Mouse (Mus musculus) neural tube, embryonic 14.5 days (tissue): Measurements from ENCODE around the gene Rabgap1l. TPM values are rescaled to one million over a fixed set of nuclear protein-coding genes. Genes with fewer than 3 reads are reported as not detected.

Experiments used
- ATAC-seq: fragments of 200-750 bp; cut with Nextera tagmentation; 2 replicates; pipeline ENCODE4 v1.8.0; 2017; ENCODE audit warnings: low read depth, mild to moderate bottlenecking, moderate TSS enrichment, moderate library complexity
- H3K27ac ChIP-seq: fragments of 300-500 bp; sonication (generic); 2 replicates; pipeline ENCODE4 v1.5.1; 2014; ENCODE audit warnings: low read depth, mild to moderate bottlenecking, control low read depth, low read length, moderate library complexity, mixed read lengths
- H3K27me3 ChIP-seq: fragments of 300-500 bp; sonication (generic); 2 replicates; pipeline ENCODE4 v1.6.1; 2014; ENCODE audit warnings: low read length; ENCODE audit not compliant: control insufficient read depth, insufficient read depth
- H3K36me3 ChIP-seq: fragments of 300-500 bp; sonication (generic); 2 replicates; pipeline ENCODE4 v1.6.1; 2014; ENCODE audit warnings: low read length, mixed read lengths; ENCODE audit not compliant: control insufficient read depth, insufficient read depth
- H3K4me1 ChIP-seq: fragments of 300-500 bp; sonication (generic); 2 replicates; pipeline ENCODE4 v1.6.1; 2014; ENCODE audit warnings: low read length; ENCODE audit not compliant: control insufficient read depth, insufficient read depth
- H3K4me2 ChIP-seq: fragments of 300-500 bp; sonication (generic); 2 replicates; pipeline ENCODE4 v1.6.1; 2014; ENCODE audit warnings: mild to moderate bottlenecking, low read depth, low read length, control low read depth
- H3K4me3 ChIP-seq: fragments of 300-500 bp; sonication (generic); 2 replicates; pipeline ENCODE4 v1.5.1; 2014; ENCODE audit warnings: low read depth, low read length, control low read depth, mixed read lengths
- H3K9ac ChIP-seq: fragments of 300-500 bp; sonication (generic); replicated peaks from 2 replicates; pipeline ENCODE4 v1.6.1; 2014; ENCODE audit warnings: low read depth, mild to moderate bottlenecking, control low read depth, low read length, mixed read lengths
- H3K9me3 ChIP-seq: fragments of 300-500 bp; sonication (generic); 2 replicates; pipeline ENCODE4 v1.6.1; 2016; ENCODE audit warnings: low read length; ENCODE audit not compliant: control insufficient read depth
- WGBS: fragments of 180-500 bp; shearing (Covaris S2); extraction: QIAGEN DNeasy Blood & Tissue Kit; methylation state at CpG from one replicate; pipeline ENCODE4 v1.1.7; 2014; 5-methylcytosine and 5-hydroxymethylcytosine counted together
- polyA plus RNA-seq: library from polyadenylated mRNA; unstranded; fragments of >200 nt; fragmentation: Nextera tagmentation; extraction: Ambion mirVana; gene quantifications from 2 replicates; pipeline ENCODE4 v1.2.1, GENCODE M21; 2014

The Rabgap1l gene
- polyA plus RNA-seq, 1 experiment from 2014 or later, result 61.3 TPM

GRCm38 (mm10) chr1:160211597-160212122 lies 581.4 kb downstream of the Rabgap1l start:
- H3K9ac ChIP-seq, result peak overlapping the region; percentile 90
- 2% methylated on average over 8 of the region's 8 CpGs for WGBS
- H3K9me3 ChIP-seq, result no peaks in the 10 kb centered on the region
- peaks cover 18% of the 10 kb centered on the region for H3K4me1 ChIP-seq
- peak overlapping the region; percentile 84 for H3K4me3 ChIP-seq
- H3K36me3 ChIP-seq, result peaks cover 11% of the 10 kb centered on the region
- no peak for ATAC-seq
- H3K4me2 ChIP-seq, result peak overlapping the region; percentile 87
- H3K27me3 ChIP-seq, result no peaks in the 10 kb centered on the region
- peak overlapping the region; percentile 100; the same call in 1 of the 2 replicates for H3K27ac ChIP-seq

DNA sequence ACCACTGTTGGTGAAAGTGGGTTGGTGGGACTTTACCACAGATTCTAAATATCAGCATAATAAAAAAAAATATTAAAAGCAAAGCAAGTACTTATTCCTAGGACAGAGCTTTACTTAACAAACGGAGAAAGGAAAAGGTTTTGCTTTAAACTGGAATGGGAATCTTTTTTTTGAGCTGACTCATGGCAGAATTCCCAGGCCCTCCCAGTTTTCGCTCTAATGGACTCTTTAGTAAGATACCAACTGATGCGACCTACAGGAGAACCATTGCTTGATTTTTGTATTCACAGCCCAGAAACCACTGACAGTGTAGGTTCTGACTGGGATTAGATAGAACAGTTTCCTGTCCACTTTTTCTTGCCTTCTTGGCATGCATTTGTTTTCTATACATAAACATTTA lies 582.4 kb downstream of the Rabgap1l start:
- Histone ChIP-seq H3K27me3 (no peaks in the 10 kb centered on the region), H3K27ac (no peak overlapping the region), H3K9ac (no peak overlapping the region; the same call in 1 of the 2 replicates), H3K9me3 (no peaks in the 10 kb centered on the region), H3K4me2 (peak overlapping the region; percentile 87), H3K4me1 (peaks cover 18% of the 10 kb centered on the region), H3K4me3 (peak overlapping the region; percentile 84; the same call in 1 of the 2 replicates), H3K36me3 (peaks cover 20% of the 10 kb centered on the region)
- WGBS, result 62% methylated on average over 3 of the region's 3 CpGs
- ATAC-seq, result no peak

DNA sequence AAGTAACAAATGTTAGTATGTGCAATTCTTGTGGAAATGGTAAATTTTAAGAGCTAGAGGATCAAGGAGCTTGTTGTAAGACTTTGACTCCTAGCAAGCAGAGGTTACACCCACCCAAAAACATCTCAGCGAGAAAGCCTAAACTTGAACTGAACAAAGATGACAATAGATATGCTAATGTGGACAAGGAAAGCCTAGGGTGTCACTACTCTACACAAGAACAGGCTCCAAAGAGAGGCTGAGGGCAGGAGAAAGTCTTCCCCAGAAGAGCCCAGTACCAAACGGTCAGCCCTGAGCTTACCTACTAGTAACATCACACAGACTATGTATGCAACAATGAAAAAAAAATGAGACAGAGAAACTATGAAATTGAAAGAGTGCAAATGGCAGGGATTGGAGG lies 583.2 kb downstream of the Rabgap1l start:
- Histone ChIP-seq H3K4me2 (no peak overlapping the region), H3K27ac (no peak overlapping the region), H3K36me3 (peaks cover 26% of the 10 kb centered on the region), H3K4me1 (peaks cover 18% of the 10 kb centered on the region), H3K4me3 (no peak overlapping the region), H3K27me3 (no peaks in the 10 kb centered on the region), H3K9ac (no peak overlapping the region), H3K9me3 (no peaks in the 10 kb centered on the region)
- 32% methylated on average over 2 of the region's 2 CpGs for WGBS
- ATAC-seq, result no peak

DNA sequence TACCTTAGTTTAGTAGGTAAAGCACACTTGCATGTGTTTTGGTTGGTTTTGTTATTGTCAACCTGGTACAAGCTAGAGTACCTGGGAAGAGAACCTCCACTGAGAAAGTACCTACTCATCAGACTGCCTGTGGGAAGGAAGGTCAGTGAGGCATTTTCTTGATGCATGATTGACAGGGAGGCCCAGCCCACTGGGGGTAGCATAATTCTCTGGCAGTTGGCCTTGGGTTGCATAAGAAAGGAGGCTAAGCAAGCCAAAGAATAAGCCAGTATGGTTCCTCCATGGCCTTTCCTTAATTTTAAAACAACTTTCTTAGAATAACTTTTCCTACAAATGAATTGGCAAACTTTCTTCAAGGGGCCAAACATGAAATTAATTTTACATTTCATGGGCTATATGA lies 587.5 kb downstream of the Rabgap1l start:
- H3K36me3 ChIP-seq, result peaks cover 53% of the 10 kb centered on the region
- H3K27me3 ChIP-seq, result no peaks in the 10 kb centered on the region
- no peak overlapping the region for H3K4me3 ChIP-seq
- H3K4me1 ChIP-seq, result peaks cover under 1% of the 10 kb centered on the region; the same call in 1 of the 2 replicates
- H3K4me2 ChIP-seq, result no peak overlapping the region
- no peak for ATAC-seq
- no peaks in the 10 kb centered on the region for H3K9me3 ChIP-seq
- no peak overlapping the region for H3K9ac ChIP-seq
- no peak overlapping the region for H3K27ac ChIP-seq

- H3K9ac ChIP-seq, result peak overlapping the region; percentile 84
- H3K4me2 ChIP-seq, result peak overlapping the region; percentile 72
- H3K4me1 ChIP-seq, result 0 out of 2 replicates have a peak, but pooled peaks cover 2% of the 10 kb centered on the region
- H3K36me3 ChIP-seq, result peaks cover 9% of the 10 kb centered on the region
- no peaks in the 10 kb centered on the region for H3K9me3 ChIP-seq
- peak overlapping the region; percentile 66; the same call in 1 of the 2 replicates for H3K27ac ChIP-seq
- under 1% methylated on average over 13 of the region's 13 CpGs for WGBS
- H3K4me3 ChIP-seq, result peak overlapping the region; percentile 64
- no peak; the same call in 1 of the 2 replicates for ATAC-seq
- H3K27me3 ChIP-seq, result no peaks in the 10 kb centered on the region
Observed at GRCm38 (mm10) chr1:160195337-160195663, 597.7 kb downstream of the Rabgap1l start.

DNA sequence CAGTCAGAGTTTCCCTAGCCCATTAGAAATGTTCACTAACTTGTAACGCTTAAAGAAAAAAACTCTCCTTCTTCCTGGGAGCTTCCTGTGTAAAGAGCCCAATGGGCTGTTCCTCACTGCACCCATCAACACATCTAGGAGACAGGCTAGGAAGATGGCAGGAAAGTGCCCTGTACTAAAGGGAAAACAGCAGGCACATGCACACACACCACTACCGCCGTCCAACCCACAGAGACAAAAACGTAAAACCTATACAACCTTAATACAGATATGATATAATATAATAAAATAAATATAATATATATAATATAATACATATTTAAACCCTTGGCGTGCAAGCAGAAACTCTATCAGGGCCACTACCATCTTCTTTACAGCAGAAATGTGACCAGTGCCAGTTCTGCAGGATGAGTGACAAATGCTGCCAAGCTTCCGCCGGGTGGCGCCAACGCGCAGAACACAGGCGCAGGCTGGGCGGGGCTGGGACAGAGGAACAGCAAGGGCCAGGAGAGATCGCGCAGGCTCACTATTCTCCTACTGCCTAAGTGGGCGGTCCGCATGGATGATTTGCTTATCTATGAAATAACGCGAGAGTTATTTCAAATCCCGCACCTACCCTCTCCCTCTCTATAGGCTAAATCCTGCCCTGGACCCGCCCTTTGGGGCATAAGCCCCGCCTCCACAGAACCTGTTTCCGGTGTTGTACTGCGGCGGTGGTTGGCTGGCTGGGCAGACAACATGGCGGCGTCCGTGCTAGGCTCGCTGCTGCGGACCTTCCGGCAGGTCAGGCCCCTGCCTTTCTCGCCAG lies 598.3 kb downstream of the Rabgap1l start, which contains the start of gene Mrps14:
TSS of gene Mrps14 (plus strand) at position 687 of the 808 bp plus-strand sequence.
- Histone ChIP-seq H3K4me3 (peak within 1 kb of the TSS; percentile 64), H3K27me3 (no peaks in the 10 kb centered on the region), H3K36me3 (peaks cover 5% of the 10 kb centered on the region), H3K9me3 (no peaks in the 10 kb centered on the region), H3K4me2 (peak within 1 kb of the TSS; percentile 72), H3K9ac (peak within 1 kb of the TSS; percentile 84), H3K27ac (peak within 1 kb of the TSS; percentile 66; the same call in 1 of the 2 replicates), H3K4me1 (0 out of 2 replicates have a peak, but pooled peaks cover 2% of the 10 kb centered on the region)
- WGBS, result 7% methylated on average over 31 of the region's 31 CpGs
- ATAC-seq, result peak; percentile 100

DNA sequence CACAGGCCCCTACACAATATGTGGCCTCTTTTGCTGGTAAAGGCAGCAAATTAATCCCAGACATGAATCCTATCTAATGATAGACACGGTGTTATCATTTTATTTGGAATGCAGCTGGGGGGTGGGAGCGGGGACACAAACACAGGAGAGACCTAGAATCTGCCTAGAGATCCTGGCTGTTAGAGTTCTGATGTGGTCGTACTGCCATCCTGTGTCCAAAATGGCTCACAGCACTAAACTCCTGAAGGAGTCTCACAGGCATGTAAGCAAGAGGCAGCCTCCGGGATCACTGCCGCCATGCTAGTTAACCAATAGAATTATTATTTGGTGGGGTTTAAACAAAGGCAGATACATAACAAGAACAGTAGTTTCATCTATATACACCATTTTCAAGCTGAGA lies 608.5 kb downstream of the Rabgap1l start:
- Histone ChIP-seq H3K9me3 (no peaks in the 10 kb centered on the region), H3K27ac (no peak overlapping the region), H3K36me3 (no peaks in the 10 kb centered on the region), H3K4me2 (no peak overlapping the region), H3K4me3 (no peak overlapping the region), H3K4me1 (no peaks in the 10 kb centered on the region), H3K9ac (no peak overlapping the region), H3K27me3 (no peaks in the 10 kb centered on the region)
- WGBS, result 16% methylated on average over 5 of the region's 5 CpGs
- ATAC-seq, result peak; percentile 94

DNA sequence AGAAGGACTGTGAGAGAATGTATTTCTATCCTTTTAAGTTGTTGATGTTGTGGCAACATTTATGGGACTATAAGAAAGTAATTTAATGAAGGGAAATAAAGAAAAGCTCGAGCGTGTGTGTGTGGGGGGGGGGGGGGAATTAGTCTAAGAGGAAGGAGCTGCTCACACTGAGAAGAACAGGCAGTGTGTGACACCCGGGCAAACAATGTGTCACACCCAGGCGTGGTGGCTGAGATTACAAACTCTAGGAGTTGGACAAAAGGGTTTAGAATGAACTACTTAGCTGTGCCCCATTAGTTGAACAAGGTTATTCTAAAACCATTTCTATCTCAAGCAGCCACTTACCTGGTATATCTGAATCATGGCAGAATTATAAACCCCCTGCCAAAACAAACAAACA lies 611.8 kb downstream of the Rabgap1l start:
- no peak overlapping the region for H3K4me2 ChIP-seq
- H3K9me3 ChIP-seq, result no peaks in the 10 kb centered on the region
- no peaks in the 10 kb centered on the region for H3K36me3 ChIP-seq
- ATAC-seq, result no peak
- no peaks in the 10 kb centered on the region for H3K4me1 ChIP-seq
- no peak overlapping the region for H3K9ac ChIP-seq
- 61% methylated on average over 4 of the region's 4 CpGs for WGBS
- no peak overlapping the region for H3K4me3 ChIP-seq
- no peak overlapping the region for H3K27ac ChIP-seq
- no peaks in the 10 kb centered on the region for H3K27me3 ChIP-seq

DNA sequence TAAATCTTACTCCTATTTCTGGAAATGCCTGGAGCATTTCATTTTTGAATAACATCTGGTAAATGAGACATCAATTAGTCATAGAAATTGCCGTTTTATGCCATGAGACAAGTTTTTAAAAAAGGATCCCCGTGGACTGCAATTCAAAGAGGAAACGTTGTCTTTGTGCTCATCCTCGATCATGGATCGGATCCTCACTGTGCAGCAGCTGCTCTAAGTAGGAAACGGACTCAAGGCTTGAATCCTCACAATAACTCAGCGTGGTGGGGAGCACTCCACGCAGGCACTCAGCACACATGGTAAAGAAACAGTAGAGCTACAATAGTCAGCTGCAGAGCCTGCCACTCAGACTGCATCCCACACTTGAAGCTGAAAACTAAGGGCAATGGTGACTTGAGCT lies 616.1 kb downstream of the Rabgap1l start:
- H3K27ac ChIP-seq, result no peak overlapping the region

More for the DNA sequence above, 616.1 kb downstream of the Rabgap1l start:
- Histone ChIP-seq H3K4me1 (no peaks in the 10 kb centered on the region), H3K9me3 (no peaks in the 10 kb centered on the region), H3K36me3 (no peaks in the 10 kb centered on the region), H3K4me2 (no peak overlapping the region), H3K4me3 (no peak overlapping the region), H3K27me3 (no peaks in the 10 kb centered on the region), H3K9ac (no peak overlapping the region)
- 63% methylated on average over 8 of the region's 8 CpGs for WGBS
- ATAC-seq, result no peak
